Mouse (Mus musculus) heart, postnatal 36 days (tissue): Measurements from ENCODE around the gene Rbm24. TPM values are rescaled to one million over a fixed set of nuclear protein-coding genes. Genes with fewer than 3 reads are reported as not detected.

Experiments
- DNase-seq, 2 experiments: peaks; one replicate each; pipeline ENCODE4 v3.0.0; 2021 to 2022
- intact Hi-C: fragments of 180-260 bp; cut with DNase I; formaldehyde crosslinking; loops from one replicate; pipeline ENCODE4 v1.15.1; 2025
- total RNA-seq, 2 experiments: library from RNA; stranded (reverse); gene quantifications; 2 replicates each; pipeline ENCODE4 v1.2.3; 2021

Rbm24 gene
- total RNA-seq, 2 experiments from 2014 or later: 181 to 191 TPM

DNA sequence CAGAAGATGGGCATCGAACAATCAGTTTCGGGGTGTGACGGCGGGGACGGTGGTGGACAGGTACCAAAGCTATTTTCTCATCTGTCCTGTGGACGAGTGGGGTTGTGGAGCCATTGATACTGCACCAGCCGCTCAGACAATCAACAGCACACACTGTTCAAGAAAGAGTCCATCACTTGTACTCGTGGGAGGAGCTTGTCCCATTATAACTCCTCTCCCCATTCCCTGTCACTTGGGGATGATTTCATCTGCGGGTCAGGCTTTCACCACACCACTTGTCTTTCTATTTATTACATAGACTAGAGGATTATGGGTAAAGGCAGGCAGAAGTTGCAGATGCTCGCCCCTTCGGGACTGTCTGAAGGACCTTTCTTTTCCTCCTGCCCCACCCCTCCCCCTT lies 11.6 kb downstream of the Rbm24 start:
- intact Hi-C loops: loop anchor here (5.0 kb wide), 3 partner anchors 72 to 142 kb away; partner anchors contain the start of gene Cap2
- DNase-seq: peak in 1 of 2 experiments; percentile 26

DNA sequence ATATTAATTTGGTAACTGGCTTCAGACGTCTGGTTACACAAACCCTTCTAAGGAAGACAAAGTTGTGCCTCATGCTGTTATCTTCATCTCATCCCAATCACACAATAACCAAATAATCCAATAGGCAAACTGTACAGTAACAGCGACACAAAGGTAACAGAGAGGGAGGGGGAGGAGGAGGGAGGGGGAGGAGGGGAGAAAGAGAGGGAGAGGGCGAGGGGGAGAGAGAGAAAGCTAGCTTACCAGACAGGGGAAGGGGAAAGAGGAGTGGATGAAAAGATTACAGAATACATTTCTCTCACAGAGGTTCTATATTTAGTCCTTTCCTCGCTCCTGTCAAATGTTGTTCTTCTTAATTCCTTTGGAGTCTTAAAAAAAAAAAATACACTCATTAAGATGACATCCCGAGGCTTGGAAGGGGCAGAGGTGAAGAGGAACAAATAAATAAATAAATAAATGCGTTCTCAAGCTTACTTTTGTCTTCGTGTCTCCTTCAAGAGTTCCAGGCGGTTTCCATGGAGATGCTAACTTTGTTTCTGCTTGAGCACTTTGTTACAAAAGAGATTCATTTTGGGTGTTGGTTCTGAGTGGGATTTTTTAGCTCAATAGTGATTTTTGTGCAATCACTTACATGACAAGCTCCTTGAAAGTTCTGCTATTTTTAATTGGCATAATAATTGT lies 15.8 kb downstream of the Rbm24 start:
- intact Hi-C loops: loop anchor here (5.0 kb wide), 1 partner anchor 68 kb away; the partner anchor contains the start of gene Cap2
- DNase-seq: no peak

DNA sequence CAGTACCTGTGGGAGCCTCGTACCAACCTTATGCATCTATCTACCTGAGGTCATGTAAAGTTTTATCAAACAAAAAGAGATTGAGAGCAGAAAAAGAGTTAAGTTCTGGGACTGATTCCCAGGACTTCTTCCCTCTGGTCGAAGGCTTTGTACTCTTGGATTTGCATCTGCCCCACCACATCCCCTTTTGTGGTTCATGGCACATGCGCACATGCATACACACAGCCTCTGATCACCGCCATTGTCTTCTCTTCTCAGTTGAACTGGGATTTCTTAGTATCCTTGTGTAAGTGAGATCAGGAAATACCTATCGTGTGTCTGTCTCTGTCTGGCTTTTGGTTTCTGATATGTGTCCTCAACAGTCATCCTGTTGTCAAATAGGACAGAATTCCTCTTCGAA lies 20.7 kb downstream of the Rbm24 start:
- no peak for DNase-seq
- intact Hi-C loops: no loop called here

DNA sequence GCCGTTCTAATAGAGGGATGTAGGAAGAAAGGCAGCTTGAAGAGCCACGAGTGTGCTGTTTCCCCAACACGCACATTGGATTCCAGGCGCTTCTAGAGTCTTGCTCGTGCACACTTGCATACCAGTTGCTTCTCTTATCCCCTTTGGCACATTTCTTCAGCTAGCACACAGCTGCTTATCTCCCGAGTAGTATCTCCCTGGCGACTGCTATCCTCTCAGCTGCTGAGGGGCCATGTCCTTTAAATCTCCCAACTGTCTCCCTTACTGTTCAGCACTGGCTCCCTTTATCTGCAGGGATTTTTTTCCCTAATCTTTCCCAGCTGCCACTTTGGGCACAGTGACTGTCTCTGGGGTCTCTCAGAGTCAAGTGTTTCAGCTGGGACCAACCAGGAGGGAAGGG lies 25.8 kb downstream of the Rbm24 start:
- DNase-seq: no peak
- intact Hi-C loops: no loop called here

DNA sequence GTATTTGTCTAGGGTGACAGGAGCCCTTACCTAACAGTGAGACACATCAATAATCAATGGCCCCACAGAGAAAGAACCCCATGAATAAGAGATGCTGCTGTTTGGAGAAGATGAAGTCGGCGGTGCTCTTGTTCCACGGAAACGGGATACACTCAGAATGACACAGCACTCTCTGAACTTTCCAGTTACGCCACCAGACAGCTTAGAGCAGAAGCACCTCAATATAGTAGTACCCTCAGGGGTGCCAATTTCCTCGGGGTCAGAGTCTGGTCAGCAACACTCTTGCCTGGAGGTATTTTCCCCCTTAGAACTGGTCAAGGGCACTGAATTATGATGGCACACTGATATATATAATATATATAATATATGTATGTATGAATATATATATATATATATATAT lies 27.8 kb downstream of the Rbm24 start:
- intact Hi-C loops: no loop called here
- no peak for DNase-seq

DNA sequence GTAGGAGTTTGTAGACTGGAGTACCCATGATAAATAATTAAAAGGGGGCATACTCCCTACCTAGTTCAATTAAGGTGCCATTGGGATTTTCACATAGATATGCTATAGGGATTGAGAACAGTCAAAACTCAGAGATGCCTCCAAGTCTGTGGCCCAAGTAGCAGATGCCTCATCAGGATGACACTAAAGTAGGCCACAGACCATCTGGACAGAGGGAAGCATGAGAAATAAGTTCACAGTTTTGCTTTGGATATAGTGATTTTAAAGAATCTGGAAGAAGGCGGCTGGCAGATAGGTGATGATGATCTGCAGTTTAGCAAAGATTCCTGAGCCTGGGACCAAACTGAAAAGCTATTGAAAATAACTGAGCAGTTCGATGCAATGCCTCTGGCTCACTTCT lies 30.0 kb downstream of the Rbm24 start:
- DNase-seq: no peak
- intact Hi-C loops: no loop called here

GRCm38 (mm10) chr13:46449955-46450354 lies 31.7 kb downstream of the Rbm24 start:
- intact Hi-C loops: no loop called here
- DNase-seq: no peak

DNA sequence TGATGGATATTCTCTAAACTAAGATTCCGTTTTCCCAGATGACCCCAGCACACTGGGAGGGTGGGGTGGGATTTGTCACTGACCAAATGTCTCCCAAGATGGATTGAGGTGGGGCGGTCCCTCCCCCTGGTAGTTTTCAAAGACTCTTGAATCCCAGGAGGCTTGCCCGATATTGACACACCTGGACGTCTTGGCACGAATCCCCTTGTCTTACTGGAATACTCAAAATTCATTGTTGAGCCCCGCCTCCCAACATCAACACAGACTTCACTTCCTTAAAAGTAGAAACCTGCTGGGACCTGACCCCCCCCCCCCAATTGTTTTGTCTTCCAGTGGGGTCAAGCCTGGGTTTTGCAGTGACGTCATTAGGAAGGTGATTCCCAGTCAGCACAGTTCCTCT lies 32.4 kb downstream of the Rbm24 start:
- intact Hi-C loops: no loop called here
- no peak for DNase-seq

- no peak for DNase-seq
- intact Hi-C loops: no loop called here
Measured at GRCm38 (mm10) chr13:46451548-46451947, 33.3 kb downstream of the Rbm24 start.

GRCm38 (mm10) chr13:46459546-46459945 lies 41.3 kb downstream of the Rbm24 start:
- intact Hi-C loops: no loop called here
- no peak for DNase-seq

DNA sequence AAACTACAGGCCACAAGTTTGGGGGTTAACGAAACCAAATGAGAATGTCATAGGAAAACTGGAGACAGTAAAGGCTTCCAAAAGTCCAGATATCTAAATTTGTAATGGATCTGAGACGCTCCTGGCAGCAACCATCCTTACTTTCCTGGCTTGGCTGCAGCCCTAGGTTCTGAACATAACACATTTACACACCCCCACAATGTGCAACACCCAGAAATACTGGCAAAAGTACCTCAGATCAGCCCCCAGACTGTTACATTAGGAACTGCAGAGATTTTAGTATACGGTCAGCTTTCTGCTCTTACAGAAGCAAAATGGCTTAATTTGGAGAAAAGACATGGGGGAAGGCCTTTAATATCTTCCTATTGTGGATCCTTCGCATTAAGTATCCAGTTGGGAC lies 44.0 kb downstream of the Rbm24 start:
- intact Hi-C loops: no loop called here
- no peak for DNase-seq

- intact Hi-C loops: no loop called here
- no peak for DNase-seq
Measured at GRCm38 (mm10) chr13:46463764-46464163, 45.5 kb downstream of the Rbm24 start.

- intact Hi-C loops: no loop called here
- DNase-seq: no peak
Measured at GRCm38 (mm10) chr13:46468251-46468650, 50.0 kb downstream of the Rbm24 start.

GRCm38 (mm10) chr13:46469536-46469935 lies 51.3 kb downstream of the Rbm24 start:
- DNase-seq: no peak
- intact Hi-C loops: no loop called here

Other genes starting within 250 kb of the Rbm24 start
- under 1 TPM; 0.24 to 0.58 TPM for gene Stmnd1, start 144.7 kb upstream of the Rbm24 start, total RNA-seq
- 100 to 1,000 TPM; 141 to 147 TPM for gene Cap2, start 83.4 kb downstream of the Rbm24 start, total RNA-seq